Mouse (Mus musculus): ENCODE results near the gene Acsl4. TPM values are rescaled to one million over a fixed set of nuclear protein-coding genes. Genes with fewer than 3 reads are reported as not detected.

The Acsl4 gene
- polyA plus RNA-seq, 2 experiments, result 6.4 to 15.4 TPM

DNA sequence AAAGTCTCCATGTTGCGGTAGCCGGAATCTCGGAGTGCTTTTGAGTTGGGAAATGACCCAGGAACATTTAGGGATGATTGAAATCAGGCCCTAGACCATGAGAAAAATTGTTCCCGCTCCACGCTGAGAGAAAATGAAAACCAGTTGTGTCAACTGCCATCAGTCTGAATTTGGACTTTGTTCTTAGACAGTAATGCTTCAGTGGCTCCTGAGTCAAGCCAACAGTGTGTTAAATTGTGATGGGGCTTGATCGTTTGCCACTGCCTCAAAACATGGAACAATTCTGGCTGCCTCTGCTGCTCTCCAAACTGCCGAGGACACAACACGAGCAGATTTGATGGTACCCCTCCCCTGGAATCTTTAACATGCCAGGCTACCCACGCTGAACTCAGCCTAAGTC, 74.2 kb downstream of the Acsl4 start:
- no peaks in the 10 kb centered on the region for H3K36me3 ChIP-seq (ENCODE audit: control insufficient read depth, insufficient read depth, low read length)
- no peak overlapping the region for H3K27ac ChIP-seq (replicated peaks; ENCODE audit: low read depth, low read length)
- H3K4me1 ChIP-seq (ENCODE audit: control insufficient read depth, insufficient read depth, low read length), result no peaks in the 10 kb centered on the region
- DNase-seq (ENCODE audit: low spot score) (no peak), ATAC-seq (ENCODE audit: low FRiP score, low read depth) (no peak)
- no peak overlapping the region for H3K9ac ChIP-seq (ENCODE audit: low read depth, low read length, severe bottlenecking)
- no peak overlapping the region for H3K4me2 ChIP-seq (replicated peaks; ENCODE audit: low read depth, low read length, severe bottlenecking)
- H3K9me3 ChIP-seq (ENCODE audit: control insufficient read depth, low read length), result no peaks in the 10 kb centered on the region
- H3K4me3 ChIP-seq (replicated peaks; ENCODE audit: low read length), result no peak overlapping the region
- no peak for TF ChIP-seq POLR2A (IDR thresholded peaks at IDR 0.05; ENCODE audit: borderline replicate concordance, extremely low read depth, insufficient read depth, insufficient read length)
- 50% methylated on average over 9 of the region's 9 CpGs for WGBS
- no peaks in the 10 kb centered on the region for H3K27me3 ChIP-seq (ENCODE audit: control insufficient read depth, insufficient read depth, low read length)

DNA sequence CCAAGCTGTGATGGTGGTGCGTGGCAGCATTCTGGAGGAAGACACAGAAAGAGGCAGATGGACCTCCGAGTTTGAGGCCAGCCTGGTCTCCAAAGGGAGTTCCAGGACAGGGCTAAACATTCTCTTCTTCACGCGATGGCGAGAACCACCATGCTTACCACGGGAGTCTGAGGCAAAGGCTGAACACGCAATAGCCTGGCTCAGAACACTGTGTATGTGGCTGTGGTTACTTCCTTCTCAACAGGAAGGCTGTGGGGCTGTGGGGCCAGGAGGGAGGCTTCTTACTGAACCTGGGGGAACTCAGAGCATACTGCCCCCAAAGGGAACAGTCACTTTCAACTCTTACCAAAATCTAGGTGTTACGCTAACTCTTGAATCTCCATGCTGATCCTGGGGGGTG, 75.1 kb downstream of the Acsl4 start:
- TF ChIP-seq POLR2A (IDR thresholded peaks at IDR 0.05; ENCODE audit: borderline replicate concordance, extremely low read depth, insufficient read depth, insufficient read length), result no peak
- ATAC-seq (ENCODE audit: low FRiP score, low read depth) (no peak), DNase-seq (ENCODE audit: low spot score) (no peak)
- Histone ChIP-seq H3K27ac (replicated peaks; ENCODE audit: low read depth, low read length) (no peak overlapping the region), H3K4me1 (ENCODE audit: control insufficient read depth, insufficient read depth, low read length) (no peaks in the 10 kb centered on the region), H3K4me3 (replicated peaks; ENCODE audit: low read length) (no peak overlapping the region), H3K9me3 (ENCODE audit: control insufficient read depth, low read length) (no peaks in the 10 kb centered on the region), H3K4me2 (replicated peaks; ENCODE audit: low read depth, low read length, severe bottlenecking) (no peak overlapping the region), H3K27me3 (ENCODE audit: control insufficient read depth, insufficient read depth, low read length) (no peaks in the 10 kb centered on the region), H3K36me3 (ENCODE audit: control insufficient read depth, insufficient read depth, low read length) (no peaks in the 10 kb centered on the region), H3K9ac (ENCODE audit: low read depth, low read length, severe bottlenecking) (no peak overlapping the region)
- WGBS, result 77% methylated on average over 8 of the region's 8 CpGs

DNA sequence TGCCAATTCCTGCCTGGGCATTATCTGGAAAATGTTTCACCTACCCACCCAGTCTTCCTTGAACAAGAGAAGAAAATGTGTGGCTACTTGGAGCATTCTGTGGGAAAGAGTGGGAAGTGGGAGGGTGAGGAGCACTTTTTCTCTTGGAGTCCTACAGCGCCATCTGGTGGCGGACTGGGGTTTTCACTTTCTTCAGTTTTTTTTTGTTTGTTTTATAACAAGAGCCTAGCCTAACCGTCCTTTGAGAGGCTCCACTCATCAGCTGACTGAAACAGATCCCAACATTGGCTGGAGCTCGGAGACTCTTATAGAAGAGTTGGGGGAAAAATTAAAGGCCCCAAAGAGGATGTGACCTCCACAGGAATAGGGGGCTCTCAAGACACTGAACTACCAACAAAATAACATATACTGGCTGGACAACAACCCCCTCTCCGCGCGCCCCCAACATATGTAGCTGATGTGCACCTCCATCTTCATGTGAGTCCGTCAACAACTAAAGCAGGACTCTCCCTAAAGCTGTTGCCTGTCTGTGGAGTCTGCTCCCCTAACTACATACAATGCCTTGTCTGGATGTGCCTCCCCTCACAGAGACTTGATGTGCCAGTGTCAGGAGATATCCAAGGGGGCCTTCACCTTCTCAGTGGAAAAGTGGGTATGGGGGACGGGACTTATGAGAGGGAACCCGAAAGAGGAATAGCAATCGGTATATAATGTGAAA, 75.9 kb downstream of the Acsl4 start:
- Histone ChIP-seq H3K9ac (ENCODE audit: low read depth, low read length, severe bottlenecking) (no peak overlapping the region), H3K27me3 (ENCODE audit: control insufficient read depth, insufficient read depth, low read length) (no peaks in the 10 kb centered on the region), H3K4me1 (ENCODE audit: control insufficient read depth, insufficient read depth, low read length) (no peaks in the 10 kb centered on the region), H3K4me2 (replicated peaks; ENCODE audit: low read depth, low read length, severe bottlenecking) (no peak overlapping the region), H3K4me3 (replicated peaks; ENCODE audit: low read length) (no peak overlapping the region), H3K36me3 (ENCODE audit: control insufficient read depth, insufficient read depth, low read length) (no peaks in the 10 kb centered on the region), H3K9me3 (ENCODE audit: control insufficient read depth, low read length) (no peaks in the 10 kb centered on the region), H3K27ac (replicated peaks; ENCODE audit: low read depth, low read length) (no peak overlapping the region)
- DNase-seq (ENCODE audit: low spot score) (peak; percentile 71), ATAC-seq (ENCODE audit: low FRiP score, low read depth) (0 out of 2 replicates have a peak, but pooled peaks have one; percentile 44)
- WGBS, result 53% methylated on average over 11 of the region's 11 CpGs
- no peak for TF ChIP-seq POLR2A (IDR thresholded peaks at IDR 0.05; ENCODE audit: borderline replicate concordance, extremely low read depth, insufficient read depth, insufficient read length)

DNA sequence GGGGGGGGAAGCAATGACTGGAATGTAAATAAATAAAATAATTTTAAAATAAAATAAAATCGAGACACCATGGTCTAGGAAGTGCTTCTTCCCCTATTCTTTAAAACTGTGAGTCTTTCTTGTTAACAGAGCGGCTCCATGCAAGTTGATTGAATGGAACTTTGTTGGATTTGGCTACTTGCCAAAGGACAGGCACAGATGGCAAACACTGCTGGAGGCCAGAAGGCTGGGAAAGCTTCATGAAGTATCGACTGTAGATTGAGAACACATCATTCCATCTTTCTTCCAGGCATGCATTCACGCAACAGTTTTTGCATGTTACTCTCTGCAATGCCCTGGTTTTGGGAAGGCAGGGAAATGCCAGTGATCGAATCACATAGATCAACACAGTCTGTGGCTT, 79.9 kb downstream of the Acsl4 start:
- H3K9ac ChIP-seq (ENCODE audit: low read depth, low read length, severe bottlenecking), result no peak overlapping the region
- no peak overlapping the region for H3K4me2 ChIP-seq (replicated peaks; ENCODE audit: low read depth, low read length, severe bottlenecking)
- H3K27ac ChIP-seq (replicated peaks; ENCODE audit: low read depth, low read length), result no peak overlapping the region
- no peak for TF ChIP-seq POLR2A (IDR thresholded peaks at IDR 0.05; ENCODE audit: borderline replicate concordance, extremely low read depth, insufficient read depth, insufficient read length)
- WGBS, result 52% methylated on average over 5 of the region's 5 CpGs
- H3K4me3 ChIP-seq (replicated peaks; ENCODE audit: low read length), result no peak overlapping the region
- DNase-seq (ENCODE audit: low spot score), result no peak
- no peaks in the 10 kb centered on the region for H3K36me3 ChIP-seq (ENCODE audit: control insufficient read depth, insufficient read depth, low read length)
- H3K9me3 ChIP-seq (ENCODE audit: control insufficient read depth, low read length), result no peaks in the 10 kb centered on the region
- H3K4me1 ChIP-seq (ENCODE audit: control insufficient read depth, insufficient read depth, low read length), result no peaks in the 10 kb centered on the region
- H3K27me3 ChIP-seq (ENCODE audit: control insufficient read depth, insufficient read depth, low read length), result peaks cover 16% of the 10 kb centered on the region; the same call in 1 of the 2 replicates
- ATAC-seq (ENCODE audit: low FRiP score, low read depth), result no peak

DNA sequence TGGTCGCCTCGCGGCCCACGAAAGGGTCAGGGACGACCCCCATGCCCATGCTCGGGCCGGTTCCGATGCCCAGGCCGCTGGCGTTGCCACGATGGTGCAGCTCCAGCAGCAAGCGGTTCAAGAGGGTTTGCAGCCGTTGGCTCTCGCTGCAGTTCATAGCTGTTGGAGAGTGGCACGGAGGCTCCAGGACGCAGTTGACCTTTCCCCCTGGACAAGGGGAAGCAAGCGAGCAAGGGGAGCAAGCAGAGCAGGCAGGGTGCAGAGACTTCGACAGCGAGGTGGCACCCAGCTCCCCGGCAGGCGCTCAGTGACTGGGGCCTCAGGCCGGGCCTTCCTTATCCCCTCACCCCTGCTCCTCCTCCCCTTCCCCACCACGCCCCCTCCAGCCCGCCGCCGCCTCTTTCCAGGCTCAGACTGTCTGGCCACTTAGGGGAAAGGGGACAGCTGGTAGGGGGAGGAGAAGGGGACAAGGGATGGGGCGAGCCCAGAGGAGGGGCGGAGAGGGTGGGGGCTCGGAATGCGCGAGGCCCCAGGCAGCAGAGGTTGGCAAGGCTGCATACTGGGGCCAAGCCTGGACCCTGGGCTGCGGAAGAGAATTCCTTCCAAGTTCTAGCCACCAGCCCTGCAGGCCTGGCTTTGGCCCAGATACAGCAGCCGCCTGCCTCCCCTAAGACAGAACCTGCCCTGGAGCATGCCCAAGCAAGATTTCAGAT, 84.3 kb downstream of the Acsl4 start, which contains the start of gene Kcne1l:
Gene Kcne1l (minus strand): TSS at position 426 of the 713 bp plus-strand sequence.
- 19% methylated on average over 30 of the region's 33 CpGs for WGBS
- H3K9ac ChIP-seq (ENCODE audit: low read depth, low read length, severe bottlenecking), result peak within 1 kb of the TSS; percentile 25; the same call in 1 of the 2 replicates

More for the DNA sequence above, 84.3 kb downstream of the Acsl4 start, which contains the start of gene Kcne1l:
- Histone ChIP-seq H3K4me1 (ENCODE audit: control insufficient read depth, insufficient read depth, low read length) (no peaks in the 10 kb centered on the region), H3K27ac (replicated peaks; ENCODE audit: low read depth, low read length) (no peak within 1 kb of the TSS), H3K27me3 (ENCODE audit: control insufficient read depth, insufficient read depth, low read length) (peaks cover 26% of the 10 kb centered on the region; the same call in 1 of the 2 replicates), H3K36me3 (ENCODE audit: control insufficient read depth, insufficient read depth, low read length) (no peaks in the 10 kb centered on the region), H3K4me3 (replicated peaks; ENCODE audit: low read length) (peak within 1 kb of the TSS; percentile 26), H3K4me2 (replicated peaks; ENCODE audit: low read depth, low read length, severe bottlenecking) (peak within 1 kb of the TSS; percentile 49), H3K9me3 (ENCODE audit: control insufficient read depth, low read length) (no peaks in the 10 kb centered on the region)
- no peak for TF ChIP-seq POLR2A (IDR thresholded peaks at IDR 0.05; ENCODE audit: borderline replicate concordance, extremely low read depth, insufficient read depth, insufficient read length)
- DNase-seq (ENCODE audit: low spot score), result no peak
- ATAC-seq (ENCODE audit: low FRiP score, low read depth), result peak; percentile 85
